Mouse (Mus musculus): ENCODE data around the gene Kmt2b. TPM values are rescaled to one million over a fixed set of nuclear protein-coding genes. Genes with fewer than 3 reads are reported as not detected.

The Kmt2b gene
- total and polyA plus RNA-seq, 3 experiments: 8.4 to 32.8 (median 17.2) TPM

DNA sequence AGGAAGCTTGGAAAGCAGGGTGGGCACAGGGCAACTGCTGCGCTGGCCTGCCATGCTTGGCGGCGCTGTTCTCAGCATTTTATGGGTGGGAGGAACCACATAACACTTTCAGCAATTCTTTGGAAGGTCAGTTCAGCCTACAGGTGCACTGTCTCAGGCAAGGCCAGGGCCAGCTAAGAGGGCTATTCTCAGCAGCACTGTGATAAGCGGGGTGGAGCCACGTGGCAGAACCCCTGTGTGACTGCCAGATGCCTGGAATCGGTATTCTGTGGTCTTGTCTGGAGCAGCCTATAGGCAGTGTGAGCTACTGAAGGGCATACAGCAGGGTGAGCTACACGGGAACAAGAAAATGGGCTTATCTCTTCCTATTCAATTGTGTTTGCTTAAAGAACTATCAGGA is 21.5 kb upstream of the Kmt2b start:
- Histone ChIP-seq H3K9me3 (replicated peaks; ENCODE audit: low read length) (no peaks in the 10 kb centered on the region), H3K27me3 (replicated peaks) (no peaks in the 10 kb centered on the region), H3K4me3 (replicated peaks in 1 of 3; ENCODE audit: low read depth in 2 of 3, low read length in 2 of 3, poor library complexity in 1 of 3) (no peak overlapping the region), H3K9ac (ENCODE audit: insufficient read depth, low read depth) (no peak overlapping the region), H3K79me2 (replicated peaks; ENCODE audit: control insufficient read depth, extremely low read depth, insufficient read depth, poor library complexity, severe bottlenecking) (no peaks in the 10 kb centered on the region), H3K27ac (ENCODE audit: insufficient read depth, low read depth) (no peak overlapping the region), H3K4me2 (ENCODE audit: insufficient read depth, low read depth, poor library complexity, severe bottlenecking) (no peak overlapping the region), H3K36me3 (replicated peaks in 1 of 2; ENCODE audit: control insufficient read depth in 1 of 2, insufficient read depth in 1 of 2, low read length in 1 of 2) (peaks cover 0 to 12% of the 10 kb centered on the region in 2 experiments), H3K4me1 (ENCODE audit: control insufficient read depth in 1 of 2, insufficient read depth in 2 of 2) (peaks cover 8 to 31% of the 10 kb centered on the region in 2 experiments)
- TF ChIP-seq HCFC1 (IDR thresholded peaks at IDR 0.05; ENCODE audit: low read depth, low read length) (no peak), MAFK (IDR thresholded peaks at IDR 0.05; ENCODE audit: insufficient replicate concordance, low read length) (no peak), ETS1 (conservative IDR thresholded peaks at IDR 0.05; ENCODE audit: low read depth, low read length) (no peak), ZNF384 (IDR thresholded peaks at IDR 0.05; ENCODE audit: low read depth, low read length) (no peak), ZMIZ1 (IDR thresholded peaks at IDR 0.05; ENCODE audit: low read depth, low read length) (no peak), TCF12 (IDR thresholded peaks at IDR 0.05; ENCODE audit: low read depth, low read length) (no peak), SIN3A (IDR thresholded peaks at IDR 0.05; ENCODE audit: low read length) (no peak), CHD1 (IDR thresholded peaks at IDR 0.05; ENCODE audit: low read depth, low read length) (no peak), MYC (IDR thresholded peaks at IDR 0.05; ENCODE audit: low read depth, low read length) (no peak), UBTF (IDR thresholded peaks at IDR 0.05; ENCODE audit: low read depth, low read length) (no peak), MXI1 (IDR thresholded peaks at IDR 0.05; ENCODE audit: low read depth, low read length) (no peak), TBP (conservative IDR thresholded peaks at IDR 0.05; ENCODE audit: low read depth, low read length) (no peak), KAT2A (IDR thresholded peaks at IDR 0.05; ENCODE audit: insufficient replicate concordance, low read length) (no peak), EP300 (IDR thresholded peaks at IDR 0.05; ENCODE audit: low read length) (no peak), CTCF (conservative IDR thresholded peaks at IDR 0.05 in 1 of 2, IDR thresholded peaks at IDR 0.05 in 1 of 2; ENCODE audit: low read depth in 2 of 2, low read length in 2 of 2) (no peak), ZC3H11A (IDR thresholded peaks at IDR 0.05; ENCODE audit: low read depth, low read length) (no peak)
- in situ Hi-C loops (cut with MboI; ENCODE audit: low pct_ligation_motif_present, low pct_unique_long_range_greater_than_20kb, low sequenced_read_pairs): no loop called here
- dilution Hi-C loops (cut with MboI; ENCODE audit: extremely low pct_ligation_motif_present, extremely low pct_unique_long_range_greater_than_20kb, low sequenced_read_pairs): no loop called here
- DNase-seq (ENCODE audit: extremely low read depth): no peak

DNA sequence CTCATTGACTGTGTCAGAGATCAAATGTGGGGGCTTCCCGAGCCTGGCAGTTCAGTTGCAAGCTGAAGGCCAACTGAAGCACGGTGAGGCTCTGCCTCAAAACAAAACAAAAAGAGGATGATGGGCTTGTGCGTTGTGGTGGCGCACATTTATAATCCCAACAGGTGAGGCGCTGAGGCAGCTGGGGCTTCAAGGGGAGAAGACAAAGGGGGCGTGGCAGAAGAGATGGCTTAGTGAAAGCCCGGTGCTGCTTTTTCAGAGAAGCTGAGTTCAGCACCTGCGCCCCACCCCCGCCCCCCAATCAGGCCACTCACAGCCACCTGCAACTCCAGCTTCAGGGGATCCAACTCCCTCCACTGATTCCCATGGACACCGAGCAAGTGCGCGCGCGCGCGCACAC is 19.9 kb upstream of the Kmt2b start:
- Histone ChIP-seq H3K9ac (ENCODE audit: insufficient read depth, low read depth) (no peak overlapping the region), H3K27ac (ENCODE audit: insufficient read depth, low read depth) (no peak overlapping the region), H3K4me2 (ENCODE audit: insufficient read depth, low read depth, poor library complexity, severe bottlenecking) (no peak overlapping the region), H3K79me2 (replicated peaks; ENCODE audit: control insufficient read depth, extremely low read depth, insufficient read depth, poor library complexity, severe bottlenecking) (peaks cover 3% of the 10 kb centered on the region), H3K9me3 (replicated peaks; ENCODE audit: low read length) (no peaks in the 10 kb centered on the region), H3K27me3 (replicated peaks) (no peaks in the 10 kb centered on the region), H3K36me3 (replicated peaks in 1 of 2; ENCODE audit: control insufficient read depth in 1 of 2, insufficient read depth in 1 of 2, low read length in 1 of 2) (peaks cover 0 to 20% of the 10 kb centered on the region in 2 experiments), H3K4me3 (replicated peaks in 1 of 3; ENCODE audit: low read depth in 2 of 3, low read length in 2 of 3, poor library complexity in 1 of 3) (no peak overlapping the region), H3K4me1 (ENCODE audit: control insufficient read depth in 1 of 2, insufficient read depth in 2 of 2) (peaks cover 18 to 32% of the 10 kb centered on the region in 2 experiments)
- TF ChIP-seq MEF2A (IDR thresholded peaks at IDR 0.05; ENCODE audit: borderline replicate concordance, low read depth, low read length): no peak
- no peak for TF ChIP-seq BHLHE40 (IDR thresholded peaks at IDR 0.05; ENCODE audit: low read depth, low read length)
- TF ChIP-seq CHD2 (IDR thresholded peaks at IDR 0.05; ENCODE audit: low read length): no peak
- TF ChIP-seq HCFC1 (IDR thresholded peaks at IDR 0.05; ENCODE audit: low read depth, low read length): no peak
- TF ChIP-seq JUN (IDR thresholded peaks at IDR 0.05; ENCODE audit: insufficient read depth, low read depth, low read length): no peak
- TF ChIP-seq NELFE (IDR thresholded peaks at IDR 0.05; ENCODE audit: low read depth, low read length): no peak
- no peak for TF ChIP-seq UBTF (IDR thresholded peaks at IDR 0.05; ENCODE audit: low read depth, low read length)
- TF ChIP-seq SIN3A (IDR thresholded peaks at IDR 0.05; ENCODE audit: low read length): no peak
- no peak for TF ChIP-seq MAX (IDR thresholded peaks at IDR 0.05; ENCODE audit: low read length)
- TF ChIP-seq TCF12 (IDR thresholded peaks at IDR 0.05; ENCODE audit: low read depth, low read length): no peak
- no peak for DNase-seq (ENCODE audit: extremely low read depth)
- dilution Hi-C loops (cut with MboI; ENCODE audit: extremely low pct_ligation_motif_present, extremely low pct_unique_long_range_greater_than_20kb, low sequenced_read_pairs) (no loop called here), in situ Hi-C loops (cut with MboI; ENCODE audit: low pct_ligation_motif_present, low pct_unique_long_range_greater_than_20kb, low sequenced_read_pairs) (loop anchor here (5.0 kb wide), 1 partner anchor 51 kb away; the partner anchor contains the start of gene Lin37)
